Mouse (Mus musculus) stomach, embryonic 14.5 days (tissue): ENCODE data around the gene Mafg. TPM values are rescaled to one million over a fixed set of nuclear protein-coding genes. Genes with fewer than 3 reads are reported as not detected.

Experiments
- ATAC-seq: fragments of 200-750 bp; cut with Nextera tagmentation; 2 replicates; pipeline ENCODE4 v1.8.0; 2017; ENCODE audit warnings: low read depth, moderate TSS enrichment; ENCODE audit not compliant: insufficient number of reproducible peaks, insufficient read depth, low FRiP score
- H3K27ac ChIP-seq: fragments of 300-500 bp; sonication (generic); 2 replicates; pipeline ENCODE4 v1.5.1; 2014; ENCODE audit warnings: mild to moderate bottlenecking, low read length, moderate library complexity, mixed read lengths
- H3K27me3 ChIP-seq: fragments of 300-500 bp; sonication (generic); 2 replicates; pipeline ENCODE4 v1.6.1; 2014; ENCODE audit warnings: low read length, control low read depth, mixed read lengths; ENCODE audit not compliant: control insufficient read depth, insufficient read depth
- H3K36me3 ChIP-seq: fragments of 300-500 bp; sonication (generic); 2 replicates; pipeline ENCODE4 v1.6.1; 2014; ENCODE audit warnings: mild to moderate bottlenecking, control low read depth, low read length, moderate library complexity, mixed read lengths; ENCODE audit not compliant: control insufficient read depth, insufficient read depth
- H3K4me1 ChIP-seq: fragments of 300-500 bp; sonication (generic); 2 replicates; pipeline ENCODE4 v1.6.1; 2014; ENCODE audit warnings: low read length, control low read depth, mixed read lengths; ENCODE audit not compliant: control insufficient read depth, insufficient read depth
- H3K4me2 ChIP-seq: fragments of 300-500 bp; sonication (generic); replicated peaks from 2 replicates; pipeline ENCODE4 v1.6.1; 2014; ENCODE audit warnings: low read depth, low read length, control low read depth
- H3K4me3 ChIP-seq: fragments of 300-500 bp; sonication (generic); 2 replicates; pipeline ENCODE4 v1.5.1; 2014; ENCODE audit warnings: low read depth, low read length, control low read depth
- H3K9ac ChIP-seq: fragments of 300-500 bp; sonication (generic); replicated peaks from 2 replicates; pipeline ENCODE4 v1.6.1; 2014; ENCODE audit warnings: low read depth, mild to moderate bottlenecking, control low read depth, low read length, moderate library complexity, mixed read lengths
- H3K9me3 ChIP-seq: fragments of 300-500 bp; sonication (generic); 2 replicates; pipeline ENCODE4 v1.6.1; 2016; ENCODE audit warnings: low read depth, low read length, control low read depth; ENCODE audit not compliant: control insufficient read depth
- WGBS: fragments of 180-500 bp; shearing (Covaris S2); extraction: QIAGEN DNeasy Blood & Tissue Kit; methylation state at CpG from one replicate; pipeline ENCODE4 v1.1.7; 2014; 5-methylcytosine and 5-hydroxymethylcytosine counted together
- polyA plus RNA-seq: library from polyadenylated mRNA; unstranded; fragments of >200 nt; fragmentation: Nextera tagmentation; extraction: Ambion mirVana; gene quantifications from 2 replicates; pipeline ENCODE4 v1.2.1, GENCODE M21; 2014

Mafg gene
- polyA plus RNA-seq, 1 experiment from 2014 or later: 21.2 TPM

GRCm38 (mm10) chr11:120581490-120582267, 51.7 kb downstream of the Mafg start, which contains the start of gene Arhgdia:
Gene Arhgdia (minus strand): TSS chr11:120581624.
- peak within 1 kb of the TSS; percentile 95 for H3K4me2 ChIP-seq
- ATAC-seq: peak; percentile 56; the same call in 1 of the 2 replicates
- peak within 1 kb of the TSS; percentile 91 for H3K4me3 ChIP-seq
- 6% methylated on average over 70 of the region's 75 CpGs for WGBS
- peak within 1 kb of the TSS; percentile 94 for H3K27ac ChIP-seq
- peak within 1 kb of the TSS; percentile 96 for H3K9ac ChIP-seq
- no peaks in the 10 kb centered on the region for H3K27me3 ChIP-seq
- peaks cover 47% of the 10 kb centered on the region for H3K36me3 ChIP-seq
- 0 out of 2 replicates have a peak, but pooled peaks cover 3% of the 10 kb centered on the region for H3K9me3 ChIP-seq
- H3K4me1 ChIP-seq: peaks cover 18% of the 10 kb centered on the region

- H3K9me3 ChIP-seq: 0 out of 2 replicates have a peak, but pooled peaks cover 3% of the 10 kb centered on the region
- peaks cover 18% of the 10 kb centered on the region for H3K4me1 ChIP-seq
- 0% methylated on average over 41 of the region's 44 CpGs for WGBS
- peak overlapping the region; percentile 94 for H3K27ac ChIP-seq
- H3K27me3 ChIP-seq: no peaks in the 10 kb centered on the region
- peak overlapping the region; percentile 96 for H3K9ac ChIP-seq
- peak overlapping the region; percentile 91 for H3K4me3 ChIP-seq
- ATAC-seq: peak; percentile 50; the same call in 1 of the 2 replicates
- peak overlapping the region; percentile 95 for H3K4me2 ChIP-seq
- H3K36me3 ChIP-seq: peaks cover 40% of the 10 kb centered on the region
Measured at GRCm38 (mm10) chr11:120580871-120581331, 52.5 kb downstream of the Mafg start.

- Histone ChIP-seq H3K9ac (peak overlapping the region; percentile 96), H3K4me2 (peak overlapping the region; percentile 95), H3K4me1 (peaks cover 18% of the 10 kb centered on the region), H3K9me3 (0 out of 2 replicates have a peak, but pooled peaks cover 3% of the 10 kb centered on the region), H3K36me3 (peaks cover 33% of the 10 kb centered on the region), H3K27ac (peak overlapping the region; percentile 94; the same call in 1 of the 2 replicates), H3K27me3 (no peaks in the 10 kb centered on the region), H3K4me3 (peak overlapping the region; percentile 91)
- 48% methylated on average over 7 of the region's 7 CpGs for WGBS
- no peak for ATAC-seq
Measured at GRCm38 (mm10) chr11:120580190-120580589, 53.2 kb downstream of the Mafg start.

- Histone ChIP-seq H3K27me3 (no peaks in the 10 kb centered on the region), H3K4me2 (peak overlapping the region; percentile 95), H3K4me3 (peak overlapping the region; percentile 91), H3K9me3 (0 out of 2 replicates have a peak, but pooled peaks cover 3% of the 10 kb centered on the region), H3K4me1 (peaks cover 18% of the 10 kb centered on the region), H3K36me3 (peaks cover 29% of the 10 kb centered on the region), H3K9ac (peak overlapping the region; percentile 2; the same call in 1 of the 2 replicates), H3K27ac (peak overlapping the region; percentile 94; the same call in 1 of the 2 replicates)
- ATAC-seq: no peak
- WGBS: 51% methylated on average over 15 of the region's 15 CpGs
Measured at GRCm38 (mm10) chr11:120579316-120580107, 53.9 kb downstream of the Mafg start.

- H3K9me3 ChIP-seq: 0 out of 2 replicates have a peak, but pooled peaks cover under 1% of the 10 kb centered on the region
- H3K9ac ChIP-seq: no peak overlapping the region
- H3K4me3 ChIP-seq: no peak overlapping the region
- no peak for ATAC-seq
- no peaks in the 10 kb centered on the region for H3K27me3 ChIP-seq
- H3K4me1 ChIP-seq: peaks cover 22% of the 10 kb centered on the region
- H3K27ac ChIP-seq: no peak overlapping the region
- peaks cover 29% of the 10 kb centered on the region for H3K36me3 ChIP-seq
- WGBS: 74% methylated on average over 11 of the region's 11 CpGs
- H3K4me2 ChIP-seq: no peak overlapping the region
Measured at GRCm38 (mm10) chr11:120578694-120579243, 54.6 kb downstream of the Mafg start.

GRCm38 (mm10) chr11:120578024-120578693, 55.2 kb downstream of the Mafg start:
- Histone ChIP-seq H3K4me2 (no peak overlapping the region), H3K4me3 (no peak overlapping the region), H3K9ac (no peak overlapping the region), H3K36me3 (peaks cover 29% of the 10 kb centered on the region), H3K27me3 (no peaks in the 10 kb centered on the region), H3K4me1 (peaks cover 22% of the 10 kb centered on the region), H3K27ac (no peak overlapping the region), H3K9me3 (no peaks in the 10 kb centered on the region)
- no peak for ATAC-seq
- 77% methylated on average over 10 of the region's 10 CpGs for WGBS

GRCm38 (mm10) chr11:120577211-120578023, 56.0 kb downstream of the Mafg start:
- Histone ChIP-seq H3K9ac (no peak overlapping the region), H3K9me3 (no peaks in the 10 kb centered on the region), H3K4me2 (no peak overlapping the region), H3K27me3 (no peaks in the 10 kb centered on the region), H3K36me3 (peaks cover 29% of the 10 kb centered on the region), H3K4me1 (peaks cover 22% of the 10 kb centered on the region), H3K27ac (no peak overlapping the region), H3K4me3 (no peak overlapping the region)
- no peak for ATAC-seq
- WGBS: 87% methylated on average over 7 of the region's 7 CpGs
